Mouse (Mus musculus): Measurements from ENCODE around the gene Ubap1l.

Gene Ubap1l

DNA sequence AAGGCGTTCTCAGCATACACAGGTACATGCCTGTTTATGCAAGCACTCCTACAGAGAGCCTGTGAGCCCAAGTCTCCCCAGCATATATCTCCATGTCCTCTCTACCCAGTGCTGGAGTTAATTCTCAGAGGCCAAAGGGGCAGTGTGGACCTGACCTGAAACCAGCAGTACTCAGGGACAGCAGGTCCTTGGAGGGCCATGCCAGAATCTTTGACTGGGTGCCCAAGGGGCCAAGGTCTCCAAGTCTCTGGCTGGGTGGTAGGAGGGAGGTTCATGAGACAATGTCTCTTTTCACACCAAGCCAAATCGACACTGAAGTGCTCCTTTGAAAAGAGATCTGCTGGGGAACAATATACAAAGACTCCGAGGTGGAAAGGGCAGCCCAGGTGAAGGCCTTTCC, 47.0 kb downstream of the Ubap1l start:
- ATAC-seq (ENCODE audit: insufficient number of reproducible peaks, low FRiP score, low TSS enrichment): no peak

DNA sequence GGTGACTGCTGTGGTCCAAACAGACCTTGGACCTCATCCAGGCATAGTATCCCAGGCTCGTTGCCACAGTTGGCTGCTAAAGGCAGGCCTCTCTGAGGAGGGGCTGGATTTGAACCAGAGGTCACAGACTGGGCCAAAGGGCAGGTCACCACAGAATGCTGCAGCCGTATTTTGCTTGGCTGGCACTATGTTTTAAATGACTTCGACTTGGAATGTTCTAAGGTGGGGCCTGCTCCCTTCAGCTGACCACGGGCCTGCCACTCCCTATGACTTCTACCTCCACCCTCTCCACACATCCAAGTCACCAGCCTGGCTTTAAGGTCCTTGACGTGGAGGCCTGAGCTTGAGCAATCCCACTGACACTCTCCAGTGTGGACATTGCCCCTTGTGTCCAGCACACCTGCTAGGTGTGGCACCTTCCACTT, 48.0 kb downstream of the Ubap1l start:
- no peak for ATAC-seq (ENCODE audit: insufficient number of reproducible peaks, low FRiP score, low TSS enrichment)

DNA sequence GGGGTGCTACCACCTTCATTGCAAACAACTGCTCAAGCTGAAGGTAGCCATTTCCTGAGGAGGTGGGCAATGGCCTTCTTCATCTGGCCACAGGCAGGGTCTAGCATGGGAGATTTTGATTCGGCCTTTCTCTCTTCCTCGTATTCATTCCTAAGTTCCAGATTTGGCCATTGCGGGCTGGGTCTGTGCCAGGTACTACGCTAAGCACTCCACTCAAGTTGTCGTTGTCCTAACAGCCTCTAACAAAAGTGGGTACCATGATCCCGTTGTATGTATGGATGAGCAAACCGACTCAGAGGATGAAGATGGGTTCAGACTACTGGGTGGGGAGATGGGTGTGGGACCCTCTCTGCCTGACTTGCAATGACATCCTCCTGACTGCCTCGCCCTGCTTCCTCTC, 49.5 kb downstream of the Ubap1l start:
- ATAC-seq (ENCODE audit: insufficient number of reproducible peaks, low FRiP score, low TSS enrichment): no peak

DNA sequence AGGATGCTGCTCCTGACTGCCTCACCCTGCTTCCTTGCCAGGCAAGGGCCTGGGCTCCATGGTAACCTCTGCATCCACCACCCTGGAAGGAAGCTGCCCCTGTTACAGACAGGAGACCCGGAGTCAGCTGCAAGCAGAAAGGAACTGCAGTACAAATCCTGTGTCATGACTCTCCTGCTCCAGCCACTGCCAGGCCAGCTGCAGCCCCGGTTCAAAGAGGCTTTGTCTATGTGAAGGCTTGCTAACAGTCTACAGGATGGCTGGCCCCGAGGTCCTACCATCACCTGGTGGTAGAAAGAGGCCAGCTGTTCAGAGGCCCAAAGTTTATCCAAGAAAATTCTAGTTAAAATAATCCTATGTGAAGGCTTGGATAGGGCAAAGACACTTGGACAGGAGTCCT, 50.5 kb downstream of the Ubap1l start:
- no peak for ATAC-seq (ENCODE audit: insufficient number of reproducible peaks, low FRiP score, low TSS enrichment)

DNA sequence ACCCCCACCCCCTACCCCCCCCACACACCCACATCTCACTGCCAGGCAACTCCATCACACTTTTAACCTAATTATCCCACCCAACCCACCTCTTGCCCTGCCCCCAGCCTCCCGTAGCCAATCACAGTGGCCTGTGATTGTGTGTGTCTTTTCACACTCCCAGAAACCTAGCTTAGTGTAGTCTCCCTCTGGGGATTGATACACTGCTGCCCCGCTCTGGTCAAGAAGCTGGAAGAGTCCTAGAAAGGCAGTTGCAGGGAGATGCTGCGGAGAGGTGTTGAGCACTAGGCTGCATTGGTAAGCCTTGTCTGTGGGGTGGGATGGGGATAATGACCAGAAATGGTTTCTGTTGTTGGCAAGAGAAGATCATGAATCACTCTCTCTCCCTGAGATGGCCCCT, 56.9 kb downstream of the Ubap1l start:
- no peak for ATAC-seq (ENCODE audit: insufficient number of reproducible peaks, low FRiP score, low TSS enrichment)

DNA sequence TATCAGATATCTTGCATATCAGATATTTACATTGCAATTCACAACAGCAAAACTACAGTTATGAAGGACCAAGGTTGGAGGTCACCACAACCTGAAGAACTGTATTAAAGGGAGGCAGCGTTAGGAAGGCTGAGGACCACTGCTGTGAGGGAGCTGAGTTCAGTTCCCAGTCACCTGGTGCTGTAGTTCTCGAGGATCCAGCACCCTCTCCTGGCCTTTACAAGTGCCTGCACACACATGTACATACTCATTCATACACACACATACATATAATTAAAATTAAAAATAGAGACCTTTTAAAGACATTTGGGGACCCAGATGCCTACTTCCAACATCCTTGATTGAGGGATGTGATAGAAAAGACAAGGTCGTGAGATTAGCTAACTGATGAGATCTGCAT, 58.8 kb downstream of the Ubap1l start:
- no peak for ATAC-seq (ENCODE audit: insufficient number of reproducible peaks, low FRiP score, low TSS enrichment)

DNA sequence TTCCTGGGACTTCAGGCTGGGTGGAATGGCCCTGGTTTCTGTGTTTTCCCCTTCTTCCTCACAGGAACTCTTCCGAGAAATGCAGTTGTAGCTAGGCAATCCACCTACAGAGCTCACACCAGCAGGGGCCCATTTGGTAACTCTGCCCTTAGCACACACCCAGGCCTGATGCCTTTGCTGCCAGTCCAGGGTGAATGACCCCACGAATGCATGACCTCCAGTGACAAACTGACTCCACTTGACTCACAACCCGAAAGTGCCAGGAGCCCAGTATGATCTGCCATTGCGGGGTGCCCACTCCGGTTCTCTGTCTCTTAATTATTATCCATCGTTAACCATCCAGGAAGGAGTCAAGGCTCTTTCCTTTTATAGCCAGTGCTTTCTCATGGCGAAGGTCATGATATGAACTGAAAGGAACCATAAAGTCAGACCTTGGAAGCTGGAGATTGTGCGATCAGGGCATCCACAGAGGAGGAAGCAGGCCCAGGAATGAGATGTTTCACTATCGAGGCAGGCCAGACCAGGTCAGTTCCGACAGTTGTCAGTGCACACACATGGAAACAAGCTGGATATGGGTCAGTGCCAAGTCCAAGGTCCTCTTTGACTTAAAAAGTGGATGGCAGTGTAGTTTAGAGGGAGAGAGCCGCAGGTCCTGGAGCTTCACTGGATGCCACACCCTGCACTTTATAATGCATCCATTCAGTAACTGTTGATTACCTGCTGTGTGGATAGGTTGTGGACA, 62.1 kb downstream of the Ubap1l start, which contains the start of gene Slc51b:
TSS of gene Slc51b (minus strand) at position 196 of the 742 bp plus-strand sequence.
- no peak for ATAC-seq (ENCODE audit: insufficient number of reproducible peaks, low FRiP score, low TSS enrichment)

DNA sequence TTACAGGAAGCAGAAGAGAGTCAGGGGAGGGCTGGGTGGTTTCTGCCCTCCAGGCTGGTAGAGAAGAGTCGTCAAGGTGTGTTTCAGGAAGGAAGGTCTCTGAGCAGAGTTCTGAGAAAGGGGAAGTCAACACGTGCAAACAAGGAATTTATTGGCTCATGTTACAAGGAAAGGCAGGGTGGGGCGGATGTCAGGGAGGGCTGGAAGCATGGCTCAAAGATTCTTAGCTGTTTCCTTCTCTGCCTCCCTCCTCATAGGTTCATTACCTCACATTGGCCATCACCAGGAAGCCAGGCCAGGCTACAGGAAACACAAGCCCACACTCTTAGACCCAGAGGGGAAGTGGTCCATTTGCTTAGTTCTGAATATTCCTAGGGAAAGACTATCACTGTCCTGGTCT, 63.6 kb downstream of the Ubap1l start:
- no peak for ATAC-seq (ENCODE audit: insufficient number of reproducible peaks, low FRiP score, low TSS enrichment)

DNA sequence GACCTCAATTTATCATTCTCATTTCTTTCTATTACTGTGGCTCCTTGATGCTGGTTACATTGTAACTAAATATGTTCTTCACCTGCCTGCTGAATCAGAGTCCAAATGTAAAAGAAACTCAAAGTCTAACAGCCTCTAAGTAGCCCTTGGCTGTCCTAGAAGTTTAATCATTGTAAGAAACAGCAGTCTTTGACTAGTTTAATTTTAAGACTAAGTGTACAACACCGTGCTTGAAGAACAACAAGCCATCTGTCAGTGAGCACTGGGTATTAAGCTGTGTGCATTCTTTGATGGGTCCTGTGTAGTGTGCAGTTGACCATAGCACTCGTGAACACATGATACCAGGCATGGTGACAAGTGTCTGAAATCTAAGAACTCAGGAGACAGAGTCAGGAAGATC, 66.7 kb downstream of the Ubap1l start:
- ATAC-seq (ENCODE audit: insufficient number of reproducible peaks, low FRiP score, low TSS enrichment): no peak

DNA sequence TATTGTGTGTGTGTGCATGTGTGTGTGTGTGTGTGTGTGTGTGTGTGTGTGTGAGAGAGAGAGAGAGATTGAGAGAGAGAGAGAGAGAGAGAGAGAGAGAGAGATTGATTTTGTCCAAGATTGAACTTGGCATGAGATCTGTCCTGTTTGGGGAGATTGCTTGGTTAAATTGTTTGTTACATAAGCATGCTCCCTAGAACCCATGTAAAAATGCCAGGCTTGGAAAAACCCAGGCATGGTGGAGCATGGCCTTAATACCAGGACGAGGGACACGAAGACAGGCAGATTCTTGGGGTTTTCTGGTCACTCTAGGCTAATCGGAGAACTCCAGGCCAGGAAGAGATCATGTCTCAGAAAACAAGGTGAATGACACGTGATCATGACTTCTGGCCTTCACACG, 67.2 kb downstream of the Ubap1l start:
- no peak for ATAC-seq (ENCODE audit: insufficient number of reproducible peaks, low FRiP score, low TSS enrichment)
